11 mouse cellular contexts compared by ENCODE assay signal in the genomic region with DNA sequence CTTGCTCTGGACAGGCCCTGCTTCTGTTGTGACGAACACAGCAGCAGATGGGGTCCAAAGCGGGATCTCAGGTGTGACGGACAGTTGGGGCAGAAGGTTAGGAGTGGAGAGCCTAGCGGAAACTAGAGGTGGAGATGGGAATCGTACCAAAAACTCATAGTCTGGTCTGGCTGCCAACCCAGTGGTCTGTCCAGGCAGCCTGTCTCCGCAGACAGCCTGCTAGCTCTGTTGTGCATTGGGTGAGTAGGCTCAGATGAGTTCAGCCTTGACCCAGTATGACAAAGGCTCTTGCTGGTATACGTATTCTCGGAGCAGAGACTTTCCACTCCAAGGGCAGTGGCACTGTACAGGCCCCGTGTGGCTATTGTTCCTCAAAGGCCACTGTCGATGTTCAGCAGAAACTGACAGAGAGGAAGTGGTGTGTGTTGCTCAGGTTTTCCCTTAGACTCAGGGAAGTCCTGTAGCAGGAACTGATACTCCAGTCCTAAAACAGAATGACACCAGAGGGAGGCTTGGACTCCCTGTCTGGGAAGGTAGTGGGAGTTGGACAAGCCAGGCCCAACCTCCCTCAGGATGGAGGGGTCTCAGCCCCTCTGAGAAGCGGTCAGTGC. TPM values are rescaled to one million over a fixed set of nuclear protein-coding genes. Genes with fewer than 3 reads are reported as not detected.
A peak's percentile ranks its signal among the peaks of the same experiment; 100 is the strongest.
DNase-seq lines count a peak whose midpoint lies in the region; ATAC-seq and TF ChIP-seq lines count a peak whose summit lies in the region.
"Had no signal": no experiment of that assay in that cellular context is flagged by ENCODE, and none has a peak within 500 bp of the region (broad histone marks: within the 10 kb centered on the region; RNA-seq: fewer than 3 reads in every experiment).

No protein-coding gene starts in this region.

- H3K36me3 ChIP-seq in heart, embryonic 14.5 days (ENCODE audit: control insufficient read depth, insufficient read depth, low read length), result no peaks in the 10 kb centered on the region
- H3K36me3 ChIP-seq: embryonic facial prominence, embryonic 15.5 days had no signal

- H3K4me1 ChIP-seq in heart, embryonic 14.5 days (ENCODE audit: control insufficient read depth in 2 of 2, insufficient read depth in 2 of 2, low read length in 2 of 2), result peaks cover 0 to 6% of the 10 kb centered on the region in 2 experiments; a peak in 2 of 4 replicates
- 0 out of 2 replicates have a peak, but pooled peaks cover 2% of the 10 kb centered on the region for H3K4me1 ChIP-seq in cortical plate, adult 2 months (ENCODE audit: control insufficient read depth, insufficient read depth, low read length)

- no peak for TF ChIP-seq CTCF in cortical plate, adult 2 months (IDR thresholded peaks at IDR 0.05; ENCODE audit: extremely low read depth, insufficient read depth, low read length)

- WGBS in heart, embryonic 14.5 days, result 72% methylated on average over 11 of the region's 11 CpGs

- no peak for TF ChIP-seq POLR2A in cortical plate, adult 2 months (IDR thresholded peaks at IDR 0.05; ENCODE audit: extremely low read depth, insufficient read depth, low read length)

- no peak for ATAC-seq in heart, embryonic 14.5 days (ENCODE audit: insufficient number of reproducible peaks, insufficient read depth, low FRiP score, low read depth)

- DNase-seq in heart, postnatal 4 days, result no peak
- peak; percentile 30 for DNase-seq in spleen, adult 18-20 months
- no peak for DNase-seq in spleen, postnatal 10 days (ENCODE audit: low spot score in 2 of 2)
- peak; percentile 29 to 62 for DNase-seq in spleen, postnatal 4 days (ENCODE audit: low spot score in 2 of 2)
- DNase-seq in layer of hippocampus, adult 8-10 months (ENCODE audit: low spot score in 2 of 2), result no peak
- DNase-seq: kidney, adult 2 months; right cerebral cortex, postnatal 25 days had no signal

- no peak overlapping the region for H3K4me2 ChIP-seq in heart, embryonic 14.5 days (ENCODE audit: low read length)
- H3K4me2 ChIP-seq: embryonic facial prominence, embryonic 15.5 days had no signal

- 0 out of 4 replicates have a peak overlapping the region, but pooled peaks of 1 of the 2 experiments have one; percentile 24 for H3K27ac ChIP-seq in heart, embryonic 14.5 days (replicated peaks in 1 of 2; ENCODE audit: control insufficient read depth in 1 of 2, insufficient read depth in 1 of 2, low read depth in 2 of 2, low read length in 2 of 2)
- H3K27ac ChIP-seq in cortical plate, adult 2 months (ENCODE audit: insufficient read depth, low read length), result peak overlapping the region; percentile 66; the same call in 1 of the 2 replicates
- H3K27ac ChIP-seq: embryonic facial prominence, embryonic 15.5 days had no signal

- 0 out of 2 replicates have a peak overlapping the region, but pooled peaks have one; percentile 16 for H3K9ac ChIP-seq in heart, embryonic 14.5 days (ENCODE audit: low read length)
- H3K9ac ChIP-seq: embryonic facial prominence, embryonic 15.5 days had no signal

- no peak overlapping the region for H3K4me3 ChIP-seq in heart, embryonic 14.5 days (ENCODE audit: control insufficient read depth in 1 of 2, insufficient read depth in 1 of 2, low read depth in 1 of 2, low read length in 2 of 2)
- no peak overlapping the region for H3K4me3 ChIP-seq in cortical plate, adult 2 months (ENCODE audit: insufficient read depth, low read length)
- H3K4me3 ChIP-seq: embryonic facial prominence, embryonic 15.5 days had no signal

- no peaks in the 10 kb centered on the region for H3K27me3 ChIP-seq in heart, embryonic 14.5 days (ENCODE audit: control insufficient read depth, insufficient read depth, low read length)

- H3K9me3 ChIP-seq in heart, embryonic 14.5 days (ENCODE audit: control insufficient read depth, low read length), result no peaks in the 10 kb centered on the region
- H3K9me3 ChIP-seq: embryonic facial prominence, embryonic 15.5 days had no signal

RNA-seq across cellular contexts. Expression of gene Sirpa, which starts 6.6 kb away (rescaled TPM):
- polyA plus RNA-seq in heart, embryonic 14.5 days (2014; fragmentation: Nextera tagmentation; extraction: Ambion mirVana), result 19.8 and 20.8 TPM in 2 replicates
- total RNA-seq in heart, postnatal 4 days (2021), result 10 to 100 TPM; 22.4 to 23.0 TPM
- polyA plus RNA-seq in cortical plate, adult 2 months (2012; rRNA removed), result 314 and 333 TPM in 2 replicates
- total RNA-seq in layer of hippocampus, adult 8-10 months (2022), result 100 to 1,000 TPM; 317 to 358 (median 338) TPM

RNA-seq across cellular contexts. Expression of gene F830045P16Rik, which starts 49.6 kb away (rescaled TPM):
- polyA plus RNA-seq in heart, embryonic 14.5 days (2014; fragmentation: Nextera tagmentation; extraction: Ambion mirVana), result not detected in 2 replicates
- total RNA-seq in heart, postnatal 4 days (2021), result not detected
- 0.08 TPM in 1 of 2 replicates, not detected in the other for polyA plus RNA-seq in cortical plate, adult 2 months (2012; rRNA removed)
- 1 to 10 TPM in 2 of 4 experiments, under 1 TPM in 2; 0.24 to 1.8 (median 0.93) TPM for total RNA-seq in layer of hippocampus, adult 8-10 months (2022)
- total RNA-seq: heart, adult 18-20 months had no signal
- polyA plus RNA-seq: kidney, adult 2 months had no signal

Comparison
In these comparisons a context has a peak if more than half of its experiments do, and no peak if none do; other contexts are left out.
1. DNase-seq: peak in spleen, adult 18-20 months (2 of 2) and spleen, postnatal 4 days (2 of 2); none in heart, postnatal 4 days (single experiment), spleen, postnatal 10 days (0 of 2) and layer of hippocampus, adult 8-10 months (0 of 2).
2. RNA of gene Sirpa, which starts 6.6 kb away (total RNA-seq): 317 to 358 TPM in layer of hippocampus, adult 8-10 months; 22.4 to 23.0 TPM in heart, postnatal 4 days; every median in the first group is over 10 times any median in the second.